Mouse (Mus musculus) gastrocnemius, postnatal 14 days (tissue): Measurements from ENCODE around the gene Srgap3. TPM values are rescaled to one million over a fixed set of nuclear protein-coding genes. Genes with fewer than 3 reads are reported as not detected.

Experiments used
- DNase-seq: peaks from one replicate; pipeline ENCODE4 v3.0.0; 2021; ENCODE audit warnings: mixed read lengths
- intact Hi-C: fragments of 180-260 bp; cut with DNase I; formaldehyde crosslinking; loops from one replicate; pipeline ENCODE4 v1.15.1; 2025; ENCODE audit warnings: low total_unique reads
- long read RNA-seq, 2 experiments: library from polyadenylated mRNA; stranded (forward); transcript quantifications; one replicate each; pipeline ENCODE4 v2.0.0; 2021
- total RNA-seq, 2 experiments: library from RNA; stranded (reverse); gene quantifications; 2 replicates each; pipeline ENCODE4 v1.2.3; 2021

Srgap3 gene
- total RNA-seq: 1 to 10 TPM; 4.1 to 5.0 TPM
- long read RNA-seq, experiment 1: 0 reads
- long read RNA-seq, experiment 2, partial matches to known transcripts: 0 of 1 reads
- long read RNA-seq, experiment 2, other reads (novel, unspliced or antisense): 1 of 1 reads

- DNase-seq: peak; percentile 83
- intact Hi-C loops: no loop called here
Observed at GRCm38 (mm10) chr6:112946895-112947436, at the start of gene Srgap3. Srgap3 (minus strand) TSS chr6:112947266.

- no peak for DNase-seq
- intact Hi-C loops: no loop called here
Observed at GRCm38 (mm10) chr6:112995708-112996107, 48.6 kb upstream of the Srgap3 start.

GRCm38 (mm10) chr6:112990119-112990518, 43.1 kb upstream of the Srgap3 start:
- no peak for DNase-seq
- intact Hi-C loops: no loop called here

- intact Hi-C loops: no loop called here
- no peak for DNase-seq
Observed at GRCm38 (mm10) chr6:112985362-112986314, 38.6 kb upstream of the Srgap3 start.

- no peak for DNase-seq
- intact Hi-C loops: no loop called here
Observed at GRCm38 (mm10) chr6:112982241-112982640, 35.2 kb upstream of the Srgap3 start.

- intact Hi-C loops: no loop called here
- DNase-seq: no peak
Observed at GRCm38 (mm10) chr6:112978947-112979346, 31.9 kb upstream of the Srgap3 start.

GRCm38 (mm10) chr6:112977246-112977645, 30.2 kb upstream of the Srgap3 start:
- DNase-seq: no peak
- intact Hi-C loops: no loop called here

GRCm38 (mm10) chr6:112976541-112976940, 29.5 kb upstream of the Srgap3 start:
- DNase-seq: no peak
- intact Hi-C loops: no loop called here

- DNase-seq: no peak
- intact Hi-C loops: no loop called here
Observed at GRCm38 (mm10) chr6:112976136-112976535, 29.1 kb upstream of the Srgap3 start.

- intact Hi-C loops: no loop called here
- no peak for DNase-seq
Observed at GRCm38 (mm10) chr6:112973786-112974720, 27.0 kb upstream of the Srgap3 start.

- intact Hi-C loops: no loop called here
- DNase-seq: no peak
Observed at GRCm38 (mm10) chr6:112972858-112973631, 26.0 kb upstream of the Srgap3 start.

GRCm38 (mm10) chr6:112972127-112972526, 25.1 kb upstream of the Srgap3 start:
- intact Hi-C loops: no loop called here
- no peak for DNase-seq

- DNase-seq: no peak
Observed at GRCm38 (mm10) chr6:112971116-112971768, 24.2 kb upstream of the Srgap3 start.

GRCm38 (mm10) chr6:112967359-112967758, 20.3 kb upstream of the Srgap3 start:
- intact Hi-C loops: no loop called here
- DNase-seq: no peak

More at GRCm38 (mm10) chr6:112971116-112971768, 24.2 kb upstream of the Srgap3 start:
- intact Hi-C loops: no loop called here

GRCm38 (mm10) chr6:112958360-112958759, 11.3 kb upstream of the Srgap3 start:
- no peak for DNase-seq
- intact Hi-C loops: no loop called here

- no peak for DNase-seq
Observed at GRCm38 (mm10) chr6:112957583-112958280, 10.7 kb upstream of the Srgap3 start.

GRCm38 (mm10) chr6:112955773-112956172, 8.7 kb upstream of the Srgap3 start:
- intact Hi-C loops: no loop called here
- no peak for DNase-seq

More at GRCm38 (mm10) chr6:112957583-112958280, 10.7 kb upstream of the Srgap3 start:
- intact Hi-C loops: no loop called here

- intact Hi-C loops: no loop called here
- DNase-seq: no peak
Observed at GRCm38 (mm10) chr6:112953905-112954304, 6.8 kb upstream of the Srgap3 start.
